Mouse (Mus musculus): Measurements from ENCODE around the gene Arid1a.

GRCm38 (mm10) chr4:133631769-133632411, 124.7 kb downstream of the Arid1a start:
- TF ChIP-seq POLR2A (IDR thresholded peaks at IDR 0.05; ENCODE audit: low read depth, low read length) (no peak), CTCF (conservative IDR thresholded peaks at IDR 0.05; ENCODE audit: insufficient read depth, insufficient read length, low read depth, low read length) (no peak)
